Mouse (Mus musculus) neural tube, embryonic 15.5 days (tissue): ENCODE data around the gene Nudt22. TPM values are rescaled to one million over a fixed set of nuclear protein-coding genes. Genes with fewer than 3 reads are reported as not detected.

Experiments
- ATAC-seq: fragments of 200-750 bp; cut with Nextera tagmentation; 2 replicates; pipeline ENCODE4 v1.8.0; 2017; ENCODE audit warnings: mild to moderate bottlenecking, moderate TSS enrichment, moderate library complexity; ENCODE audit not compliant: low FRiP score
- H3K27ac ChIP-seq: fragments of 300-500 bp; sonication (generic); replicated peaks from 2 replicates; pipeline ENCODE4 v1.5.1; 2015; ENCODE audit warnings: mild to moderate bottlenecking, inconsistent platforms
- H3K27me3 ChIP-seq: fragments of 300-500 bp; sonication (generic); replicated peaks from 2 replicates; pipeline ENCODE4 v1.6.1; 2015; ENCODE audit warnings: inconsistent platforms
- H3K36me3 ChIP-seq: fragments of 300-500 bp; sonication (generic); 2 replicates; pipeline ENCODE4 v1.6.1; 2015; ENCODE audit warnings: inconsistent platforms
- H3K4me1 ChIP-seq: fragments of 300-500 bp; sonication (generic); 2 replicates; pipeline ENCODE4 v1.6.1; 2015; ENCODE audit warnings: inconsistent platforms
- H3K4me2 ChIP-seq: fragments of 300-500 bp; sonication (generic); 2 replicates; pipeline ENCODE4 v1.6.1; 2015; ENCODE audit warnings: inconsistent platforms, mild to moderate bottlenecking, moderate library complexity
- H3K4me3 ChIP-seq: fragments of 300-500 bp; sonication (generic); replicated peaks from 2 replicates; pipeline ENCODE4 v1.5.1; 2015; ENCODE audit warnings: mild to moderate bottlenecking, inconsistent platforms
- H3K9ac ChIP-seq: fragments of 300-500 bp; sonication (generic); replicated peaks from 2 replicates; pipeline ENCODE4 v1.6.1; 2015; ENCODE audit warnings: mild to moderate bottlenecking, inconsistent platforms
- H3K9me3 ChIP-seq: fragments of 300-500 bp; sonication (generic); replicated peaks from 2 replicates; pipeline ENCODE4 v1.6.1; 2016; ENCODE audit warnings: inconsistent platforms
- WGBS: fragments of 180-500 bp; shearing (Covaris S2); methylation state at CpG from one replicate; pipeline ENCODE4 v1.1.7; 2015; ENCODE audit warnings: mixed read lengths; 5-methylcytosine and 5-hydroxymethylcytosine counted together
- polyA plus RNA-seq: library from polyadenylated mRNA; unstranded; fragments of >200 nt; fragmentation: Nextera tagmentation; extraction: Ambion mirVana; gene quantifications from 2 replicates; pipeline ENCODE4 v1.2.1, GENCODE M21; 2015

Gene Nudt22
- polyA plus RNA-seq, 1 experiment from 2014 or later, result 24.8 TPM

GRCm38 (mm10) chr19:6951994-6952711 is 43.8 kb downstream of the Nudt22 start:
- peaks cover 11% of the 10 kb centered on the region; the same call in 1 of the 2 replicates for H3K36me3 ChIP-seq
- H3K4me2 ChIP-seq, result peak overlapping the region; percentile 99
- peak overlapping the region; percentile 90 for H3K27ac ChIP-seq
- H3K4me1 ChIP-seq, result peaks cover 33% of the 10 kb centered on the region
- H3K27me3 ChIP-seq, result no peaks in the 10 kb centered on the region
- peak overlapping the region; percentile 58 for H3K9ac ChIP-seq
- no peaks in the 10 kb centered on the region for H3K9me3 ChIP-seq
- peak; percentile 33 for ATAC-seq
- 4% methylated on average over 31 of the region's 31 CpGs for WGBS
- peak overlapping the region; percentile 56 for H3K4me3 ChIP-seq

- no peaks in the 10 kb centered on the region for H3K27me3 ChIP-seq
- peak overlapping the region; percentile 90 for H3K27ac ChIP-seq
- peak overlapping the region; percentile 99 for H3K4me2 ChIP-seq
- peaks cover 33% of the 10 kb centered on the region for H3K4me1 ChIP-seq
- peak; percentile 88 for ATAC-seq
- under 1% methylated on average over 35 of the region's 35 CpGs for WGBS
- H3K36me3 ChIP-seq, result peaks cover 15% of the 10 kb centered on the region; the same call in 1 of the 2 replicates
- H3K9ac ChIP-seq, result peak overlapping the region; percentile 58
- H3K9me3 ChIP-seq, result no peaks in the 10 kb centered on the region
- peak overlapping the region; percentile 56 for H3K4me3 ChIP-seq
These were observed 44.4 kb downstream of the Nudt22 start for GRCm38 (mm10) chr19:6951381-6951968.

GRCm38 (mm10) chr19:6950613-6951153 is 45.2 kb downstream of the Nudt22 start:
- peak overlapping the region; percentile 99 for H3K4me2 ChIP-seq
- peak overlapping the region; percentile 56 for H3K4me3 ChIP-seq
- peak; percentile 70 for ATAC-seq
- no peaks in the 10 kb centered on the region for H3K9me3 ChIP-seq
- H3K27ac ChIP-seq, result peak overlapping the region; percentile 90
- WGBS, result under 1% methylated on average over 28 of the region's 28 CpGs
- H3K27me3 ChIP-seq, result no peaks in the 10 kb centered on the region
- H3K9ac ChIP-seq, result peak overlapping the region; percentile 58
- H3K36me3 ChIP-seq, result peaks cover 18% of the 10 kb centered on the region; the same call in 1 of the 2 replicates
- H3K4me1 ChIP-seq, result peaks cover 33% of the 10 kb centered on the region

GRCm38 (mm10) chr19:6949951-6950350 is 46.0 kb downstream of the Nudt22 start:
- Histone ChIP-seq H3K36me3 (peaks cover 14% of the 10 kb centered on the region; the same call in 1 of the 2 replicates), H3K4me2 (peak overlapping the region; percentile 99), H3K9me3 (no peaks in the 10 kb centered on the region), H3K27me3 (no peaks in the 10 kb centered on the region), H3K4me1 (peaks cover 33% of the 10 kb centered on the region), H3K4me3 (peak overlapping the region; percentile 56), H3K27ac (peak overlapping the region; percentile 90), H3K9ac (peak overlapping the region; percentile 58)
- ATAC-seq, result 0 out of 2 replicates have a peak, but pooled peaks have one; percentile 0
- WGBS, result 53% methylated on average over 5 of the region's 5 CpGs

- H3K36me3 ChIP-seq, result peaks cover 11% of the 10 kb centered on the region; the same call in 1 of the 2 replicates
- peak overlapping the region; percentile 99 for H3K4me2 ChIP-seq
- no peak overlapping the region for H3K27ac ChIP-seq
- no peak for ATAC-seq
- H3K27me3 ChIP-seq, result no peaks in the 10 kb centered on the region
- H3K4me3 ChIP-seq, result no peak overlapping the region
- H3K9ac ChIP-seq, result no peak overlapping the region
- H3K9me3 ChIP-seq, result no peaks in the 10 kb centered on the region
- H3K4me1 ChIP-seq, result peaks cover 33% of the 10 kb centered on the region
- 88% methylated on average over 5 of the region's 5 CpGs for WGBS
These were observed 46.4 kb downstream of the Nudt22 start for GRCm38 (mm10) chr19:6949532-6949931.

GRCm38 (mm10) chr19:6948186-6948585 is 47.7 kb downstream of the Nudt22 start:
- 74% methylated on average over 4 of the region's 4 CpGs for WGBS
- Histone ChIP-seq H3K4me1 (peaks cover 38% of the 10 kb centered on the region), H3K27ac (no peak overlapping the region), H3K9ac (no peak overlapping the region), H3K9me3 (no peaks in the 10 kb centered on the region), H3K36me3 (peaks cover 11% of the 10 kb centered on the region; the same call in 1 of the 2 replicates), H3K27me3 (no peaks in the 10 kb centered on the region), H3K4me3 (no peak overlapping the region), H3K4me2 (no peak overlapping the region)
- no peak for ATAC-seq

- Histone ChIP-seq H3K9me3 (no peaks in the 10 kb centered on the region), H3K4me1 (peaks cover 38% of the 10 kb centered on the region), H3K9ac (no peak overlapping the region), H3K27me3 (no peaks in the 10 kb centered on the region), H3K36me3 (peaks cover 11% of the 10 kb centered on the region; the same call in 1 of the 2 replicates), H3K4me2 (no peak overlapping the region), H3K27ac (no peak overlapping the region), H3K4me3 (no peak overlapping the region)
- ATAC-seq, result no peak
- WGBS, result 45% methylated on average over 4 of the region's 4 CpGs
These were observed 48.2 kb downstream of the Nudt22 start for GRCm38 (mm10) chr19:6947742-6948141.

- Histone ChIP-seq H3K27ac (no peak overlapping the region), H3K27me3 (no peaks in the 10 kb centered on the region), H3K4me2 (0 out of 2 replicates have a peak overlapping the region, but pooled peaks have one; percentile 5), H3K4me1 (peaks cover 43% of the 10 kb centered on the region), H3K9ac (no peak overlapping the region), H3K36me3 (peaks cover 11% of the 10 kb centered on the region; the same call in 1 of the 2 replicates), H3K4me3 (no peak overlapping the region), H3K9me3 (no peaks in the 10 kb centered on the region)
- WGBS, result 91% methylated on average over 6 of the region's 6 CpGs
- ATAC-seq, result no peak
These were observed 52.2 kb downstream of the Nudt22 start for GRCm38 (mm10) chr19:6943709-6944108.

Other genes starting within 250 kb of the Nudt22 start
- gene Rps6ka4, start 155.5 kb downstream of the Nudt22 start, polyA plus RNA-seq, result 15.7 and 16.2 TPM in 2 replicates
- 0.92 and 1.8 TPM in 2 replicates for gene Ccdc88b, start 137.9 kb downstream of the Nudt22 start, polyA plus RNA-seq
- gene Trmt112, start 86.4 kb downstream of the Nudt22 start, polyA plus RNA-seq, result 103 and 113 TPM in 2 replicates
- 392 and 417 TPM in 2 replicates for gene Prdx5, start 86.0 kb downstream of the Nudt22 start, polyA plus RNA-seq
- gene Esrra, start 74.3 kb downstream of the Nudt22 start, polyA plus RNA-seq, result 16.9 and 17.1 TPM in 2 replicates
- 6.8 TPM in 2 replicates for gene Catsperz, start 70.7 kb downstream of the Nudt22 start, polyA plus RNA-seq
- 11.8 and 13.8 TPM in 2 replicates for gene Kcnk4, start 61.6 kb downstream of the Nudt22 start, polyA plus RNA-seq
- gene Bad, start 54.3 kb downstream of the Nudt22 start, polyA plus RNA-seq, result 90.8 and 90.9 TPM in 2 replicates
- gene Gpr137, start 53.6 kb downstream of the Nudt22 start, polyA plus RNA-seq, result 59.8 and 72.3 TPM in 2 replicates
- 141 and 159 TPM in 2 replicates for gene Ppp1r14b, start 21.1 kb downstream of the Nudt22 start, polyA plus RNA-seq
- 14.1 and 23.4 TPM in 2 replicates for gene Plcb3, start 19.6 kb downstream of the Nudt22 start, polyA plus RNA-seq
- gene Fkbp2, start 15.6 kb downstream of the Nudt22 start, polyA plus RNA-seq, result 174 and 190 TPM in 2 replicates
- 68.6 and 83.1 TPM in 2 replicates for gene Vegfb, start 8.5 kb downstream of the Nudt22 start, polyA plus RNA-seq
- gene Dnajc4, start 3.5 kb downstream of the Nudt22 start, polyA plus RNA-seq, result 24.8 and 28.1 TPM in 2 replicates
- gene Trpt1, start within 50 bp of the Nudt22 start, polyA plus RNA-seq, result 16.5 and 22.1 TPM in 2 replicates
- gene Fermt3, start 23.4 kb upstream of the Nudt22 start, polyA plus RNA-seq, result 4.6 and 19.6 TPM in 2 replicates
- gene Stip1, start 43.9 kb upstream of the Nudt22 start, polyA plus RNA-seq, result 210 and 232 TPM in 2 replicates
- 7.2 and 7.7 TPM in 2 replicates for gene Macrod1, start 60.7 kb upstream of the Nudt22 start, polyA plus RNA-seq
- gene Flrt1, start 109.6 kb upstream of the Nudt22 start, polyA plus RNA-seq, result 10.5 and 10.9 TPM in 2 replicates
- 226 and 235 TPM in 2 replicates for gene Otub1, start 210.2 kb upstream of the Nudt22 start, polyA plus RNA-seq
- gene Cox8a, start 221.5 kb upstream of the Nudt22 start, polyA plus RNA-seq, result 1,209 and 1,254 TPM in 2 replicates
- gene Naa40, start 245.1 kb upstream of the Nudt22 start, polyA plus RNA-seq, result 59.6 and 61.3 TPM in 2 replicates